Mouse (Mus musculus) heart, postnatal 0 days (tissue): Measurements from ENCODE around the gene Crip2.

Experiments
- CTCF ChIP-seq: IDR thresholded peaks from 2 replicates; pipeline ENCODE4 v1.5.1; 2016; ENCODE audit warnings: antibody characterized with exemption, control low read depth, low read depth
- EP300 ChIP-seq: IDR thresholded peaks from 2 replicates; pipeline ENCODE4 v1.6.1; 2016; ENCODE audit warnings: antibody characterized with exemption, low read depth

DNA sequence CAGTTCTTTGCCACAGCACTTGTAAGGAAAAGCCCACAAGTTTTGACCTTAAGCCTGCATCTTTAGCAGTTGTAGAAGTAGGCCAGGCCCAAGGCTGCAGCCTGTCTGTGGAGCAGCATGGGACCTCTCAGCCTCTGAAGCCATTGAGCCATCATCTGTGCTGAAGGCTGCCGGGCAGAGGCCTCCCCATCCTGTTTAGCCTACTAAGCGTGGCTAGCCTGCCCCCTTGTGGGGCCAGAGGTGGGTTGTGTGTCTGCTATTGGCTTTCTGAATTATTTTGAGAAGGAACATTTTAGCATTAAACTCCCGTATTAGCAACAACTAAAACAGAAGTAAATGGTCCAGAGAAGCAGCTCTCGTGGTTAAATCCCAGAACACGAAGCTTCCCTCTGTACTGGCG, 37.6 kb upstream of the Crip2 start:
- TF ChIP-seq EP300 (no peak), CTCF (peak; percentile 62)
